Mouse (Mus musculus) heart, postnatal 0 days (tissue): Measurements from ENCODE around the gene Palm. TPM values are rescaled to one million over a fixed set of nuclear protein-coding genes. Genes with fewer than 3 reads are reported as not detected.

Experiments used
- ATAC-seq: fragments of 200-750 bp; cut with Nextera tagmentation; 2 replicates; pipeline ENCODE4 v1.8.0; 2017; ENCODE audit warnings: low read depth, moderate number of reproducible peaks, moderate library complexity; ENCODE audit not compliant: insufficient read depth
- DNase-seq: peaks from one replicate; pipeline ENCODE4 v3.0.0-alpha.2; 2016; ENCODE audit warnings: low spot score
- H3K27ac ChIP-seq: fragments of 300-500 bp; sonication (generic); 2 replicates; pipeline ENCODE4 v1.5.1; 2014; ENCODE audit warnings: low read depth, mild to moderate bottlenecking
- H3K27me3 ChIP-seq: fragments of 300-500 bp; sonication (generic); 2 replicates; pipeline ENCODE4 v1.6.1; 2014; ENCODE audit warnings: low read length, mixed read lengths; ENCODE audit not compliant: control insufficient read depth, insufficient read depth
- H3K36me3 ChIP-seq: fragments of 300-500 bp; sonication (generic); replicated peaks from 2 replicates; pipeline ENCODE4 v1.6.1; 2014; ENCODE audit warnings: low read length, mixed read lengths; ENCODE audit not compliant: control insufficient read depth, insufficient read depth
- H3K4me1 ChIP-seq: fragments of 300-500 bp; sonication (generic); 2 replicates; pipeline ENCODE4 v1.6.1; 2014; ENCODE audit warnings: antibody characterized with exemption; ENCODE audit not compliant: control insufficient read depth, insufficient read depth
- H3K4me2 ChIP-seq: fragments of 300-500 bp; sonication (generic); 2 replicates; pipeline ENCODE4 v1.6.1; 2014; ENCODE audit warnings: low read depth, mild to moderate bottlenecking, low read length, moderate library complexity
- H3K4me3 ChIP-seq: fragments of 300-500 bp; sonication (generic); 2 replicates; pipeline ENCODE4 v1.5.1; 2014; ENCODE audit warnings: low read depth, low read length
- H3K9ac ChIP-seq: fragments of 300-500 bp; sonication (generic); replicated peaks from 2 replicates; pipeline ENCODE4 v1.6.1; 2014; ENCODE audit warnings: low read depth, low read length, mixed read lengths
- H3K9me3 ChIP-seq: fragments of 300-500 bp; sonication (generic); replicated peaks from 2 replicates; pipeline ENCODE4 v1.6.1; 2016; ENCODE audit warnings: low read length; ENCODE audit not compliant: control insufficient read depth
- CTCF ChIP-seq: IDR thresholded peaks from 2 replicates; pipeline ENCODE4 v1.5.1; 2016; ENCODE audit warnings: antibody characterized with exemption, control low read depth, low read depth
- EP300 ChIP-seq: IDR thresholded peaks from 2 replicates; pipeline ENCODE4 v1.6.1; 2016; ENCODE audit warnings: antibody characterized with exemption, low read depth
- WGBS: fragments of 180-500 bp; shearing (Covaris S2); extraction: QIAGEN DNeasy Blood & Tissue Kit; methylation state at CpG from one replicate; pipeline ENCODE4 v1.1.7; 2014; 5-methylcytosine and 5-hydroxymethylcytosine counted together
- polyA plus RNA-seq: library from polyadenylated mRNA; unstranded; fragments of >200 nt; fragmentation: Nextera tagmentation; extraction: Ambion mirVana; gene quantifications from 2 replicates; pipeline ENCODE4 v1.2.1, GENCODE M21; 2015
- total RNA-seq: library from RNA; depleted of rRNA; stranded (reverse); fragments of >200 nt; gene quantifications from 2 replicates; pipeline ENCODE4 v1.2.3, GENCODE M21; 2014; ENCODE audit warnings: low replicate concordance

Palm gene
- total and polyA plus RNA-seq, 2 experiments from 2014 or later = 44.0 to 52.3 TPM

DNA sequence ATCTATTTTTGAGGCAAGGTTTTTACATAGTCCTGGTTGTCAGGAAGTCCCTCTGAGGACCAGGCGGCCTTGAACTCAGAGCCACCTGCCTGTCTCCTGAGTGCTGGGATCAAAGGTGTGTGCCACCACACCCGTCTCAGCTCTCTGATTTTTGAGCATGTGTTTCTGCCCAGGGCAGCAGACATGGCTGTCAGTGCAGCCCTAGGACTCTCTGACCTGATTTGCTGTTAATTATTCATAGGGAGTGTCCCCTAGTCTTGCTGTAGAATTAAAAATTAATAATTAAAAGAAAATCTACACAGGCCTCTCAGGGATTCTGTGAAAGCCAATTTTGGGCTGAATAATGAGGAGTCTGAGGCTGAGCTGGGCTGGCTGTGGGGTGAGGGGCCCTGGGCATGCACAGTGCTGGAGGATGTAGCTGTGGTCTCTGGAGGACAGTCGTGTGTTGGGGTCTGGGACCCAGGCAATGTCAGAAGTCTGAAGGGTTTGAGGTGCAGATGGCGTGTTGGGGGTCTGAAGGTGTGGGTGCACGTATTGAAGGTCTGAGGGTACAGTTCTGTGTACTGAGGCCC is 21.0 kb downstream of the Palm start:
- Histone ChIP-seq H3K27me3 (no peaks in the 10 kb centered on the region), H3K4me3 (no peak overlapping the region), H3K9me3 (no peaks in the 10 kb centered on the region), H3K4me2 (no peak overlapping the region), H3K27ac (no peak overlapping the region), H3K36me3 (peaks cover 19% of the 10 kb centered on the region), H3K4me1 (no peaks in the 10 kb centered on the region), H3K9ac (no peak overlapping the region)
- TF ChIP-seq CTCF (no peak), EP300 (no peak)
- WGBS = 83% methylated on average over 5 of the region's 5 CpGs
- DNase-seq (no peak), ATAC-seq (no peak)

DNA sequence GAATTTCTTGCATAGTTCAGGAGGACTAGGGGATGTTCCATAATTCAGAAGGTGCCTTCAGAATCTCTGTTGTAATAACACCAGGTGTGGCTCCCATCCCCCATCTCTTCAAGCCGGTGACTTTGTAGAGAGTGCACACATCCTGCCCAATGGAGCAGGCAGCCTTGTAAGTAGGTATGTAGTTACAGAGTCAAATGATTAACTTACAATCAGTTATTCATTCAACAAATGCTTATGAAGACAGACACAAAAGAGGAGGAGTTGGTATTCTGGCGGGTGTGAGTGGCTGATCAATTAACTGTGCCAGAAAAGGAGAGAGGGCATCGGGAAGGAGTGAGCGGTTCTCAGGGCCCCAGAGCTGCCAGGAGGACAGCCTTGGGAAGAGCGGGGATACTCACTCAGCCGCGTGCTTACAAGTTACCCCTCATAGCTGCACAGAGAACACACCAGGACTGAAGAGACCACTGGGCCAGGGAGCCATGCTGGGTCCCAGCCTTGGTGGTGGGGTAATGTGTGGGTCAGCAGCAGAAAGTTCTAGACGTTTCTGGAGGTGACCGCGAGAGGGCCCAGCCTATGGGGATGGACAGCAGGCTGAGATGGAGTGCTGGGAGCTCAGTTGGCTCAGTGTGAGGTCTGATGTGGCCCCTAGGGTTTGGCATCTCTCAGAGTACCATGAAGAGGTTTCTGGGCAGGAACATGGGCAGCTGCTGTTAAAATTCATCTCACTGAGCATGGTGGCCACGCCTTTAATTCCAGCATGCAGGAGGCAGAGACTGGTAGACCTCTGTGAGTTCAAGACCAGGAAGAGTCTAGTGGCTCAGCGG is 22.5 kb downstream of the Palm start:
- TF ChIP-seq CTCF (no peak), EP300 (no peak)
- H3K4me1 ChIP-seq = no peaks in the 10 kb centered on the region
- WGBS = 85% methylated on average over 12 of the region's 12 CpGs
- H3K9ac ChIP-seq = no peak overlapping the region
- H3K4me3 ChIP-seq = no peak overlapping the region
- H3K4me2 ChIP-seq = no peak overlapping the region
- ATAC-seq (no peak), DNase-seq (no peak)
- H3K36me3 ChIP-seq = peaks cover 25% of the 10 kb centered on the region
- no peaks in the 10 kb centered on the region for H3K9me3 ChIP-seq
- H3K27ac ChIP-seq = no peak overlapping the region
- H3K27me3 ChIP-seq = no peaks in the 10 kb centered on the region

- Histone ChIP-seq H3K9ac (no peak overlapping the region), H3K9me3 (no peaks in the 10 kb centered on the region), H3K4me3 (no peak overlapping the region), H3K27me3 (no peaks in the 10 kb centered on the region), H3K4me1 (no peaks in the 10 kb centered on the region), H3K4me2 (no peak overlapping the region), H3K36me3 (peaks cover 25% of the 10 kb centered on the region), H3K27ac (no peak overlapping the region)
- ATAC-seq = no peak
- peak; percentile 42 for TF ChIP-seq CTCF
- no peak for TF ChIP-seq EP300
- 71% methylated on average over 2 of the region's 2 CpGs for WGBS
- DNase-seq = no peak
Measured at GRCm38 (mm10) chr10:79817111-79817510, 23.7 kb downstream of the Palm start.

DNA sequence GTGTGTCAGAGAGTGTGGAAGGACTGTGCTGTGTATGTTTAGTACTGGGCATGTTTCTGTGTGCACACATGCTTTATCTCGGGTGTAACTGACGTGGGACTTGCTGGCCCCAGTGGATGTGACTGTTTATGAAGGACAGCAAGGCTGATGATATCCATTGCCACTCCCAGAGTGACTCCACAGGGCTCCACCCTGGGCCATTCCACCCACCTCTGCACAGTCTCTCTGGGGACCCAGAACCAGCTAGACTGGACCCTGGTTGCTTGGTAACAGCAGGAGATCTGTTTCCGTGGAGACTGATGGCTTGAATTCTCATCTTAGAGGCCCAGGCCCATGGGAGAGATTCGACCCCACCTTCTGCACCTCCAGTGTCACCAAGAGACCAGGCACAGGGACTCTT is 24.9 kb downstream of the Palm start:
- WGBS = 64% methylated on average over 4 of the region's 4 CpGs
- H3K4me3 ChIP-seq = no peak overlapping the region

DNA sequence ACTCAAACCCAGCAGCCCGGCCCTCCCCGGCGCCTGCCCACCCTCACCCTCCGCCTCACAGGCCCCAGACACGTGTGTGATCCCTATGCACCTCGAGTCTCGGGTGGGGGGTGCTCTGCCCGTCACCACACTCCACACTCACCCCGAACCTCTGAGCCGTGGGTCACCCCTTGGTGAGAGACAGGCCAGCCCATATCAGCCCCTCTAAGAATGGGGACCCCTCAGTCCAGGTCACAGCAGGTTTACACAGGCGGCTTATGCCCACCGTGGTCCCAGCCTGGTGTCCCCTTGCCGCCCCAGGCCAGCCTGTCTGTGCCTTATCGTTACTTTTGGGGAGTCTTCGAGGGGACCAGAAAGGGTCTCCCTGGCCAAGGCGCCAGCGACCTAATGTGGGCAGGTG is 26.2 kb downstream of the Palm start:
- Histone ChIP-seq H3K36me3 (peaks cover 25% of the 10 kb centered on the region), H3K27me3 (no peaks in the 10 kb centered on the region), H3K9me3 (no peaks in the 10 kb centered on the region), H3K4me2 (no peak overlapping the region), H3K4me3 (no peak overlapping the region), H3K27ac (no peak overlapping the region), H3K4me1 (peaks cover 3% of the 10 kb centered on the region; the same call in 1 of the 2 replicates), H3K9ac (no peak overlapping the region)
- 87% methylated on average over 17 of the region's 17 CpGs for WGBS
- ATAC-seq (no peak), DNase-seq (no peak)
- TF ChIP-seq CTCF (no peak), EP300 (no peak)

More for the DNA sequence above, 24.9 kb downstream of the Palm start:
- TF ChIP-seq EP300 (no peak), CTCF (no peak)
- DNase-seq = no peak
- Histone ChIP-seq H3K9me3 (no peaks in the 10 kb centered on the region), H3K4me1 (no peaks in the 10 kb centered on the region), H3K9ac (no peak overlapping the region), H3K27me3 (no peaks in the 10 kb centered on the region), H3K4me2 (no peak overlapping the region), H3K36me3 (peaks cover 25% of the 10 kb centered on the region), H3K27ac (no peak overlapping the region)
- ATAC-seq = no peak
